Mouse (Mus musculus) mouse embryonic stem cell (cell line): Measurements from ENCODE around the gene Thbs4.

Experiments
- in situ Hi-C, 2 experiments: fragments of 300-500 bp; cut with MboI; formaldehyde crosslinking; loops; 1 replicate in 1 of 2; 3 replicates in 1 of 2; pipeline ENCODE4 v1.14.3; 2019 to 2020; ENCODE audit warnings: low sequenced_read_pairs in 2 of 2, low pct_unique_long_range_greater_than_20kb in 1 of 2, mixed read lengths in 1 of 2; ENCODE audit not compliant: unreplicated experiment in 1 of 2

The Thbs4 gene

DNA sequence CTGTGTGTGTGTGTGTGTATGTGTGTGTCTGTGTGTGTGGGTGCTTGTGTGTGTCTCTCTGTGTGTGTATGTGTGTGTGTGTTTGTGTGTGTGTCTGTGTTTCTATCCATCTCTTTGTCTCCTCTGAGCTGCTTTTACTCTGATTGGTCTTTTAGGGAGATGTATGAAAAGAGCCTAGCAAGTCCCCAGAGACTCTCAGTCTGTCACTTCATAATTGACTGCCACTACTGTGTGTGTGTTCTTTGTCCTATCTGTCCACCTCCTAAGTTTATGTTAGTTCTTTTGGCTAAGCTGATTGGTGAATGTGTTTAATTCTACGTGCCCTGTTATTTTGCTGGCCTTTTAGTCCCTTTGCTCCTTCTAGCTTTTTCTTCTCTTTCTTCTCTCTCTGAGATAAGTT lies 58.9 kb downstream of the Thbs4 start:
- in situ Hi-C loops, result loop anchor here in 1 of 2 experiments (25.0 kb wide), 1 partner anchor 823 kb away; no protein-coding TSS in a partner anchor

DNA sequence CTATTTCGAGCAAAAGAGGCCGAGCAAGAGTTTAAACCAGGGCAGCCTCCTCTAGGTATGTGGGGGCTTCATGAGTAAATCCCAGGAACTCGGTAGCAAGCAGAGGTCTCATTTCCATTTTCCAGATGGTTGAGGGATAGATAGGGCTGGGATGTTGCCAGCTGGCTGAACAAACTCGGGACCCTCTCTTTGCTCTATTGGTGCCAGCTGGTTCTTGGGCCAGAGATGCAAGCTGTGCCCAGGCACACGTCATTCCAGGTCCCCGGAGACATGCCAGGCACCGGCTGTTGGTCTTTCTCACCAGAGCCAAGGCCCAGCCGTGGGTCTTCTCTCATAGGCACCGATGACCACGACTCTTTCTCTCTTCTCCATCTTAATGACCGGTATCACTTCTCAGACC lies 60.9 kb downstream of the Thbs4 start:
- in situ Hi-C loops, result loop anchor here in 1 of 2 experiments (25.0 kb wide), 1 partner anchor 821 kb away; no protein-coding TSS in a partner anchor

DNA sequence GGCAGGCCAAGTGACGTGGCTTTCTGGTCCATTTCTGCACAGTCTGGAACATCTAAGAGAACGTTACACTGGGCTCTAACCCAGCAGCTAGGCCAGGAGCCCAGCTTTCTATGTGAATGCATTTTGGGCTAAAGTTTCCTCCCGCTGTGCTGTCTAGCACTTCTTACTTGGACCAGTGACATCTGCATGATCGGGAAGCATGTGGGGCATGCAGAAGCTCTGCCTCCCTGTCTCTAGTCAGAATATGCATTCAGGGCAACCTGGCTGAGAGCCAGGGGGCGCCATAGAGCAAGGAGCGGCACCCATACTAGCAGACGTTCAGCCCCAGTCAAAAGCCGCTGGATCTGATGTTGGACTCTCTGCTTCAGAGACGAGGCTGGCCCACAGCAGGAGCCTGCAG lies 61.4 kb downstream of the Thbs4 start:
- in situ Hi-C loops, result loop anchor here in 1 of 2 experiments (25.0 kb wide), 1 partner anchor 821 kb away; no protein-coding TSS in a partner anchor

DNA sequence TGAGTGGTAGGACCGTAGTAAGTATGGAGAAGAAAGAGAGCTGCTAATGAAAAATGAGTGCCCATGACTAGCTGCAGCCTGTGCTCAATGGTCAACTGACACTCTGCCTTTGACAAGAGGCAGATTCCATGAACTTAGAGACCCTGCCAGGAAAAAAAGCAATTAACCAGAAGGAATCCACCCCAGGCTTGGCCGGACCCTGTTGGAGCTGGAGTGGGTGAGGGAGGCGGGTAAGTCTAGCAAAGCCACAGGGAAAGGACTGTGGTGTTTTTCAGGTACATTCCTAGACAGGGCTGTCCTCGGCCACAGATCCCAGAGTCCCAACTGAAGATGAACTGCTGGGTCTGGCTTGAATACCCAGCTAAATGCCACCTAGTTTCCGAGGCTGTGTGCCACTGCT lies 61.8 kb downstream of the Thbs4 start:
- in situ Hi-C loops, result loop anchor here in 1 of 2 experiments (25.0 kb wide), 1 partner anchor 821 kb away; no protein-coding TSS in a partner anchor

DNA sequence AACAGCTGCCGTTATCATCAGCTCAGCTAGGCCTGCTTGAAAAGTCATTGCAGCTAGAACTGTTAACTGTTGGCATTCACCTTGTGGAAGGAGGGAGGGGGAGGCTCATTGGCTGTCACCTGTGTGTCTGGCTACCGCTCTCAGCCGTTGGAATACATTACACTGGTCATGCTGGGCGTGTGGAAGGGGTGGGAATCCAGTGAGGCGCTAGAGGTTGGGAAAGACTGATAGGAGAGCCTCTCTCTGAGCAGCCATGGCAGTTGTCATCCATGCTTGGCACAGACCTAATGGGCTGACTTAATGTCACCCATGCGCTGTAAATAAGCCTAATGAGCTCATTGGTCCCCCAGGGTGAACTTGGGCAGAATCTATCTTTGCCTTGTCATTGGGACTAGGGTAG lies 62.8 kb downstream of the Thbs4 start:
- in situ Hi-C loops, result loop anchor here in 1 of 2 experiments (25.0 kb wide), 1 partner anchor 820 kb away; no protein-coding TSS in a partner anchor

DNA sequence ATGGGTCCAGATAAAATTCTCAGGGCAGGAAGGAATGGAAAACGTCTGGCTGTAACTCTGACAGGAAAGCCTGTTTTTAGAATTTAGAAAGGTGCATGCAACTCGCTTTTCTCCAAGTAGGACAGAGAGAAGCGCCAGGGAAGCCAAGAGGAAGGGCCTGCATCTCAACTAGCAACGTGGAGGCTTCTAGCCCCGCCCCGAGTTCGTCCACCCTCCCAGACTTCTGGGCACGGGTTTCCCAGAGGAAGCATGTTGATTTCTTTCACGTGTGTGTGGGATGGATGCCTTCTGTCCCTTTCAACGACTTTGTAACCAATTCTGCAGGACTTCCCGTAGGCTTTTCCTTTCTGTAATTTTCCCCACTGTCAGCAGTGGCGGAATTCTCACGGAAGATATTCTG lies 64.8 kb downstream of the Thbs4 start:
- in situ Hi-C loops, result loop anchor here in 1 of 2 experiments (25.0 kb wide), 1 partner anchor 818 kb away; no protein-coding TSS in a partner anchor

DNA sequence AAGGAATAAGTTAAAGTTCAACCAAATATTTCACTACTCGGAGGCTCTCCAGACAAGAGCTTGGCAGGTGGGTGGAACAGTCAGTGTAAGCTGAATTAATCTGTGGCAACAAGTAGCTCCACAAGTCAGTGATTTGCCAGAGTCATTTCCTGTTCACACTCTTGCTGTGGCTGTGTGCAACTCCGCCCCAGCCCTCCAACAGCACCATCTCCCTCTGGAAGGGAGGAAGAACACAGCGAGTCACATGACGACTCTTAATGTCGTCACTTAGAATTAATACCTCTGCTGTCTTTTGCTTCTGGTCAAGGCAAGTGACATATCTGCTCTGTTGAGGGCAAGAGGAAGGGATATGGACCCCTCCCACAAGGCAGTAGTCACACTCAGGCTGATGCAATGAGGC lies 72.2 kb downstream of the Thbs4 start:
- in situ Hi-C loops, result no loop called here

DNA sequence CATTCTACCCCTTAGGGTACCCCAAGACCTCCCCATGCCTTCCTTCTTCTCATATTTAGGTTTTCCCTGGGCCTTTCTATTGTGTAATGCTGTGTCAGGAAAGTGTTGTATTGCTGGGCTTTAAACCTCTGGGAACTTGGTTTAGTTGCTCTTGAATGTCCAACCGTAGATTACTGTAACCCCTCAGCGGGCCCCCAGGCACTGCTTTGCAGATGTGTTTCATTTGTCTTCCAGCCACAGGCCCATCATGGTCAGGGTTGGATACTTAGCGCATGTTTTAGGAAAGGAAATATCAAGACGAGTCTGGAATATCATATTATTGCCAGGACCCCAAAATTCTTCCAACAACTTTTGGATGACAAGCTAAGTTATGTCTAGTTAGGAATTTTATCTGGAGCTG lies 73.6 kb downstream of the Thbs4 start:
- in situ Hi-C loops, result no loop called here

DNA sequence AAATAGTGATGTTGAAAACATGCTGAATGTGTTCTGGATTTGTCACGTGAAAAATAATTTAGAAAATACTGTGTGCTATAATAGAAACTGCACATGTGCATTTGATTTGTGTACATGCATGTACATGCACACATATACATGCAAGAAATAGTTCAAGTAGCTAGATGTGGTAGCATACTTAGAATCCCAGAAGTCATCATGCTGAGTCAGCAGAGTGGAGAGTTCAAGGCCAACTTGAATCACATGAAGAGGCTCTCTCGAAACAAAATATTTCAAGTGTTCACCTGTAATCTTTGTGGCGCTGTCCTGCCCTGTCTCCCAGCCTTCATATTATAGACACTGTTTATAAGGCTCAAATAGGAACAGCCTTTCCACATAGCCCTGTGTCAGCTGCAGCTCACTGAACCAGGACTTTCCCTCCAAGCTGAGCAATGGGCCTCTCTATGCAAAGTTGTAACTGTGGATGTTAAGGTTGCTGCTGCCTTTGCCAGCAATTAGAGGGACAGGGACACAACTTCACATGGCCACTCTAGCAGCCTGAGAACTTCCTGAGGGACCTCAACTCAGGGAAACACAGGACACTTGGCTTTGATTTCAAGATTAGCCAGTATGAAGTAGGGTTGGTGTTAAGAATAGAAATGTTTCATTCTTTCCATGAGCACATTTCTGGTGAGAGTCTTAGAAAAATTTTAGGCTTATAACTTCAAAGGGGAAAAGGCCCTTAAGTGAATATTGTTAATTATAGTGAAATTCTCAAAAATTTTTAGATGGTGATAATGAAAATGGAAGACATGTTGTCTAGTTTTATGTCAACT lies 76.6 kb downstream of the Thbs4 start:
- in situ Hi-C loops, result no loop called here

DNA sequence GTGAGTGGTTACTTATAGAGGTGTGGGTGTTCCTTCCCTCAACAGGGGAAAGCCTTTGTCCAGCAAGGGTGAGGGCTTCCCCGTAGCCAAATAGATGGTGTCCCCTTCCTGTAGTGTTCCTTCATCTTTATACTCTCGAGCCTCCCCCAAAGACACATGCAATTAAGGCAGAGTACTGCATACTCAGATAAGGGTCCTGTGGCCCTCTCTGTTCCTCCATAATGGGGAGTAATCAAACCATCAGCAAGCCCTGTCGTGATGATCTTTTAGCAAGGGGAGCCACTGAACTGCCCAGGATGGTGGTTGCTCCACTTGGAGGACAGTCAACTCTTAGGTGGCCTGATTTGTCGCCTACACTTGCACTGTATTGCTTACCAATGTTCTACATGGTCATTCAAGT lies 82.0 kb downstream of the Thbs4 start:
- in situ Hi-C loops, result no loop called here

DNA sequence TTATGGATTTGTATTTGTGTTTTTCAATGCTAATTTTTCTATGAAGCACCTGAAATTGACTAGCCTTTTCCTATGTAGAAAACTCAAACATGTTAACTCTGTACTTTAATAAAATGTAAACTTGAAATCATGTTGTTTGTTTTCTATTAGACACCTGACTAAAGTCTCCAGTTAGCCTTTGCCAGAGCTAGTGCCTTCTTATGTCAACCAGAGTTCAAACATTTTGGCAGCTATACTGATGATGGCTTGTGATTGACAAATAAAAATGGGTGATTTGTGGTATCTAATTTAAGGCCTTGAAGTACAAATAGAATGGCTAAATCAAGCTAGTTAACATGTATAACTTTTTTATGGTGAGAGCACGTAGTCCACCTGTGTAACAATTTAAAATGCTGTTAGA lies 82.8 kb downstream of the Thbs4 start:
- in situ Hi-C loops, result no loop called here

DNA sequence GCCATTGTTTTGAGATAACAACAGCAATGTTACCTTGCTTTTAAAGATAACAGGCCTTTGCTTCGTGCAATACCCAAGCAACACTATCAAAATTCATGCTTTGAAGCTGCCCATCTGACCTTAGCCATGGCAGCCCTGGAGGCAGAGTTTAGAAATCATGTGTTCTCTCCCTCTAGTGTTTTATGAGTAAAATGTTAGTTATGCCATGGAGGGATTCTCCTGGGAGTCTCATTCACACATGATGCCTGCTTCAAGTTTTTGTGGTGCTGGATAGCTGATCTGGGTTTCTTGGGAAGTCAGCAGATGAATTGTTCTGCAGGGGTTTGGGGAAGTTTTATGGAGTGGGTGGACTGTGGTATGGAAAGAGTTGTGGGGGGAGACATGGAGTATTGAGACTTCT lies 84.3 kb downstream of the Thbs4 start:
- in situ Hi-C loops, result no loop called here

DNA sequence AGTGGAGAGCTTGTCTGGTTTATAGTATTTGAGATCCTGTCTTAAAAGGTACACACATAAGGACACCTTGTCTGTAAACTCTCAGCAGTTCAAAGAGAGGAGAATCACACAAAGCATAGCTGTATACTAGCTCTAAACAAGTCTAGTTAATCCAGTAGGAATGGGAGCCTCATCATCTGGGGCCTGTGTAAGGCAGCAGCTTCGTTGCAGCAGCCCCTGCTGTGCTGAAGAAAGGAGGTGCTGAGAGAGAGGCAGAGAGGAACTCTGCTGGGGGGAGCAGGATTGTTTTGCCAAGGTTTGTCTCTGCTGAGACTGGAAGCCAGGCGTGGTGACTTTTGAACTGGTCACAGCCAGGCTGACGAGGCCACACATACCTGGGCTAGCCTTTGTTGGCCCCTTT lies 85.1 kb downstream of the Thbs4 start:
- in situ Hi-C loops, result no loop called here

DNA sequence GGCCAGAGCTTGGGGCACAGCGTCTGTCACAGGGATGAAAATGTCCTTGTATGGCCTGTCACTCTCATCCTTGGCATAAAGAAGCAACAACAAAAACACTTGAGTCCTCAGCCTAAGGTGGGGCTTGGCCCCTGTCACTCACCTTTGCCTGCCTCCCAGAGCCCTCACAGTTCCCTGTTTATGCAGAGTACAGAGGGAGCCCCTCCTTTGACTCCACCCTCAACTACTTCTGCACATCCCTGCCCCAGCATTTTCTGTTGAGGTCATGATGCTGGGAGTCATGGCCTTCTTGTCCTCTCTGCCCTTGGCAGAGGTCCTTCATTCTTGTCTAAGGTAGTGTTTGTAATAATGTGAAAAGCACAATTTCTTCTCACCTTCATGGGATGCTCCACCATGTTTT lies 86.2 kb downstream of the Thbs4 start:
- in situ Hi-C loops, result no loop called here

DNA sequence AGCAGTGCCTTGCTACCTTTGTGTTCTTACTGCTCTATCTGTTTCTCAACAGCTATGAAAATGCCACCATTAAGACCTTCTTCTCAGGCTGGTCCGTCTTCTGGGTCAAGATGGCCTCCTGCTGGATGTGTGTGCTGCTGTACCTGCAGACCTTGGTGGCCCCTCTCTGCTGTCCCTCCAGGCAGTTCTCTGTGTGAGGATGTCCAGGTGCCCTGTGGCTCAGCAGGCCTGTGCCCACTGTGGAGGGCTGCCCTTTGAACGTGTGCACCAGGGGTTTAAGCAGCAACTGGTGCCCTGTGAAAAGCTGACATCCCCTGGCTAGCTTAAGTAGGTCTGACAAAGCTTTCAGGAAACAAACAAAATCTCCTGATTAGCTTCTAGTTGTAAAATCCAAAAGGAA lies 86.7 kb downstream of the Thbs4 start:
- in situ Hi-C loops, result no loop called here

DNA sequence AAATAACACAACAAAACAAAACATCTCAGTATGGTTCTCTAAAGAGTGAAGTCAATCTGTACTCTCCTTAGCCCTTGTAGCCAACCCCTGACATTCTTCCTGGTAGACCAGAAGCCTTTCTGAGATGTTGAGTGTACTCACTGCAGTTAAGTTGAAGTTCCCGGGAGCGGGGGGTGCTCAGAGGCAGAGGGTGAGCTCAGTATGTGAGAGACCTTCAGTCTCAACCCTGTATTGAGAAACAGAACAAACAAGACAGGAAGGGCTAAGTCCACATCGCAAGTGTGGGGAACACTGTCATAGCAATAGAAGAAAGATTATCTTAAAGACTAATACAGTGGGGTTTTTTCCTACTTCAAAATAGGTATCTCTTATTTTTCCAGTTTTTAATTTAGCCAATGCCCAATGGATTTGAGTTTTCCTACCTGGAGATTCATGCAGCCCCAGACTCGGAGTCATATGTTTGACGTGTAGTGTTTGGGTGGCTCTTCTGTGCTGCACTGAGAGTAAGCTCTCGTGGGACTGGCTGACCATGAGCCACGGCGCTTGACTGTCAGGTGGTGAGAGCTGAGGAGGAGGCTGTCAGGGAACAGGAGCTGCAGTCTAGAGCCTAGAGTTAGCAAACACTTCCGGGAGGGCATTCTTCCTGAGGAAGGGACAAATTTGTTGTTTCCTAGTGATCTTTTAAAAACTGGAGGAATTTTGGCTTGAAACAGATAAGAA lies 88.1 kb downstream of the Thbs4 start:
- in situ Hi-C loops, result no loop called here

DNA sequence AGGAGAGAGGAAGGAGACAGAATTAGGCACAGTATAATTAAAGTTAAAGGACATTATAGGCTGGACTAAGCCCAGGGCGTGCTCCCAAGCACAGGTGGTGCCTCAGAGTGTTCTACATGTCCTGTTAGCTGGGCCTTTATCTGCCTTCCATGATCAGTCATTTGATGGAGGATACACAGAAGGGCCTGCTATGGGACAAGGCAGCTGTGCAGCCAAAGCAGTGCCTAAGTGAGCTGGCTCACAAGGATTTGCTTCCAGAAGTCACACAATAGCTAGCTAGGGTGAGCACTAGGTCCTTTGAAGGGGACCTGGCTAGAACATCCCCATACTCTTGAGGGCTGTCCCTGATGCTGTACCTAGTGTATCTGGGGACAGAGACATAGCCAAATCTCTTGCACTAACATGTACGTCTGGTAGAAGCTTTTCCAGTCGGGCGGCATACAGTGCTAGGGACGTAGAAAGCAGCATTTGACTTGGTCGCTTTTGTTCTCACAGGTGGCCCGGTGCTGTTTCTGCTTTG lies 89.5 kb downstream of the Thbs4 start:
- in situ Hi-C loops, result no loop called here

DNA sequence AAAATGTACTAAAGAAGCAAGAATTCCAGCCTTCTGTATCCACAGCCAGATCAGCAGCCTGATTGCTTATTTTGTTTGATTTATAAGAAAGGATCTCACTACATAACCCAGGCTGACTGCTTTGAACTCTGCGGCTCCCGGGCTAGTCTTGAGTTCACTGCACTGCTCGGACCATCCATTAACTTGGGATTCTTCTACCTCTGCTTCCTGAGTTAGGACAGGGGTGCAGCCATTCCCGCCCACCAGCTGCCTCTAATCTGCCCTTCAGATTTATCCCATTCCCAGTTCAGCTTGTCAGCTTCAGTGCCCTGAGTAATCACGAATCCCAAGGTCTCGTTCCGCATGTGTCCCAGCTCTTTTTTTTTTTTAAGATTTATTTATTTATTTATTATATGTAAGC lies 90.4 kb downstream of the Thbs4 start:
- in situ Hi-C loops, result no loop called here

DNA sequence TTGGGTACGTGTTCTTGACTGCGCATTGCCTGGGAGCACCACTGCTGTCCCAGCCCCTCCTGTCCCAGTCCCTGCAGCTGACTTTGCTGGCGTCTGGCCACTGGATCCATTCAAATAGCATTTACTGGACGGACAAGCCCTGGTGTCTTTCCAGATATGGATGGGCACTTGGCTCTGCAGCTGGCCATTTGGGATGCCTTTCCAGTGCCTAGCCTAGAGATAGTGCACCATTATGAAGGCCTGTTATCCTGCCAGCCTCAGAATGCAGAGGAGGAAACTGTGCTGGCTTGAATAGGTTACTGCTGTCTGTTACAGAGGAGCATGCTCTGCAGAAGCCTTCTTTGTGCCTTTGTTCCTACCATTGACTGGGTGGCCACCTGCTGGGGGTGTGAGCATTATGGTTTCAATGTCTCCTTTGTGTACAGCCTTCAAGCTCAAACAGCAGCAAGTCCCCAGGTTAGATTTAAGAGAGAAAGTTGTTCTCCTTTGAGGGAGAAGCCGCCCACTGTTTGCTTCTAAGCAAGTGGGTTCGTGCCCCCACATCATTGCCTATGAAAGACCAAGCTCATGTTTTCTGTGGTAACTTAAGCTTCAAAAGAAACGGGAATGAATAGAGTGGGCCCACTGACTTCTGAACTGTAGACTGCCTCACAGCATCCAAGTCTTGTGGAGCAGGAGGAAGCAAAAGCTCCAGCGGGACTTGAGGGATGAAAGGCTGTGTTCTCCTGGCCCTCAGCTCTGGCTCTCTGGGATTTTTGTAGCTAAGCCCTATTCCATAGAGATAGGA lies 91.2 kb downstream of the Thbs4 start:
- in situ Hi-C loops, result no loop called here
